Mouse (Mus musculus) heart, postnatal 25 days (tissue): ENCODE data around the gene Smtnl2. TPM values are rescaled to one million over a fixed set of nuclear protein-coding genes. Genes with fewer than 3 reads are reported as not detected.

Source experiments
- microRNA-seq: library from miRNA; unstranded; fragments of <30 nt; microRNA quantifications from one replicate; pipeline ENCODE4 v1.2.0, GENCODE M21; 2022
- total RNA-seq, 2 experiments: library from RNA; stranded (reverse); gene quantifications; 2 replicates each; pipeline ENCODE4 v1.2.3; 2021

Gene Smtnl2
- total RNA-seq, 2 experiments from 2014 or later = 19.0 to 21.6 TPM

Small RNAs within 50 kb of the gene (microRNA-seq; reads per million reads assigned to microRNA genes)
- gene Mir6338 = not detected

Other genes with a start within 250 kb of the Smtnl2 start
- under 1 TPM; 0.13 to 0.17 TPM for gene Gm43951, start 204.9 kb downstream of the Smtnl2 start, total RNA-seq
- 1 to 10 TPM; 2.5 to 3.3 TPM for gene 4933427D14Rik, start 204.3 kb downstream of the Smtnl2 start, total RNA-seq
- 10 to 100 TPM; 36.8 to 38.6 TPM for gene Txndc17, start 204.2 kb downstream of the Smtnl2 start, total RNA-seq
- 10 to 100 TPM; 10.4 to 10.6 TPM for gene Med31, start 196.1 kb downstream of the Smtnl2 start, total RNA-seq
- not detected for gene Slc13a5, start 144.5 kb downstream of the Smtnl2 start, total RNA-seq
- gene Xaf1, start 110.1 kb downstream of the Smtnl2 start, total RNA-seq = 10 to 100 TPM; 10.7 to 12.0 TPM
- gene Fbxo39, start 97.3 kb downstream of the Smtnl2 start, total RNA-seq = not detected
- gene Tekt1, start 49.3 kb downstream of the Smtnl2 start, total RNA-seq = not detected
- under 1 TPM in 1 of 2 experiments, not detected in 1; 0.31 TPM for gene Ggt6, start 23.8 kb upstream of the Smtnl2 start, total RNA-seq
- gene Mybbp1a, start 29.6 kb upstream of the Smtnl2 start, total RNA-seq = 10 to 100 TPM; 40.9 to 42.8 TPM
- gene Spns2, start 78.2 kb upstream of the Smtnl2 start, total RNA-seq = 10 to 100 TPM in 1 of 2 experiments, 1 to 10 TPM in 1; 9.2 to 12.9 TPM
- not detected for gene Spns3, start 138.8 kb upstream of the Smtnl2 start, total RNA-seq
- 10 to 100 TPM; 63.6 to 66.5 TPM for gene Ube2g1, start 195.6 kb upstream of the Smtnl2 start, total RNA-seq